Mouse (Mus musculus) brain, adult 2 months (tissue): ENCODE results near the gene Wdr44.
"Not testable (repeated sequence)": the region's sequence is repeated elsewhere in the genome, so short reads cannot be mapped to it uniquely, and the experiment has no call there.

Source experiments
- DNase-seq: peaks from one replicate; pipeline ENCODE4 v3.0.0; 2011; ENCODE audit warnings: low read depth, low spot score

Wdr44 gene

GRCm38 (mm10) chrX:23833784-23834183 lies 140.9 kb downstream of the Wdr44 start:
- not testable (repeated sequence) for DNase-seq

GRCm38 (mm10) chrX:23840921-23841320 lies 148.1 kb downstream of the Wdr44 start:
- no peak for DNase-seq
